Mouse (Mus musculus) E14TG2a.4 (cell line): ENCODE measurements around the gene Bcas3.

Experiments
- H3K27me3 ChIP-seq: 2 replicates; pipeline ENCODE4 v1.6.1; 2014; ENCODE audit warnings: low read length, control low read depth; ENCODE audit not compliant: insufficient read depth
- H3K36me3 ChIP-seq: 2 replicates; pipeline ENCODE4 v1.6.1; 2014; ENCODE audit warnings: low read length, control low read depth; ENCODE audit not compliant: insufficient read depth
- H3K4me1 ChIP-seq: replicated peaks from 2 replicates; pipeline ENCODE4 v1.6.1; 2014; ENCODE audit warnings: low read depth, low read length, control low read depth
- H3K4me3 ChIP-seq: replicated peaks from 2 replicates; pipeline ENCODE4 v1.5.1; 2014; ENCODE audit warnings: mild to moderate bottlenecking, low read length
- H3K9me3 ChIP-seq: 2 replicates; pipeline ENCODE4 v1.6.1; 2014; ENCODE audit warnings: low read length, control low read depth
- CTCF ChIP-seq: conservative IDR thresholded peaks from 2 replicates; pipeline ENCODE4 v1.5.1; 2014; ENCODE audit warnings: low read length
- NANOG ChIP-seq: IDR thresholded peaks from 2 replicates; pipeline ENCODE4 v1.6.1; 2014; ENCODE audit warnings: borderline replicate concordance, low read length, mixed read lengths
- POU5F1 ChIP-seq: IDR thresholded peaks from 2 replicates; pipeline ENCODE4 v1.6.1; 2014; ENCODE audit warnings: low read length, borderline replicate concordance

Gene Bcas3

GRCm38 (mm10) chr11:85359641-85360040, 6.7 kb downstream of the Bcas3 start:
- Histone ChIP-seq H3K4me3 (no peak overlapping the region), H3K9me3 (no peaks in the 10 kb centered on the region), H3K27me3 (no peaks in the 10 kb centered on the region), H3K4me1 (peaks cover 53% of the 10 kb centered on the region), H3K36me3 (peaks cover 90% of the 10 kb centered on the region)
- TF ChIP-seq NANOG = no peak
- no peak for TF ChIP-seq CTCF
- TF ChIP-seq POU5F1 = no peak

GRCm38 (mm10) chr11:85361621-85362020, 8.7 kb downstream of the Bcas3 start:
- Histone ChIP-seq H3K4me3 (no peak overlapping the region), H3K36me3 (peaks cover 92% of the 10 kb centered on the region), H3K9me3 (no peaks in the 10 kb centered on the region), H3K4me1 (peaks cover 47% of the 10 kb centered on the region), H3K27me3 (no peaks in the 10 kb centered on the region)
- no peak for TF ChIP-seq NANOG
- TF ChIP-seq CTCF = no peak
- no peak for TF ChIP-seq POU5F1

- H3K4me3 ChIP-seq = no peak overlapping the region
- H3K36me3 ChIP-seq = peaks cover 90% of the 10 kb centered on the region
- H3K27me3 ChIP-seq = no peaks in the 10 kb centered on the region
- TF ChIP-seq NANOG (no peak), POU5F1 (no peak), CTCF (no peak)
- H3K9me3 ChIP-seq = no peaks in the 10 kb centered on the region
- peaks cover 51% of the 10 kb centered on the region for H3K4me1 ChIP-seq
Measured at GRCm38 (mm10) chr11:85366168-85366567, 13.2 kb downstream of the Bcas3 start.

- Histone ChIP-seq H3K36me3 (peaks cover 92% of the 10 kb centered on the region), H3K27me3 (no peaks in the 10 kb centered on the region), H3K4me1 (peaks cover 34% of the 10 kb centered on the region), H3K4me3 (no peak overlapping the region), H3K9me3 (no peaks in the 10 kb centered on the region)
- TF ChIP-seq POU5F1 (no peak), NANOG (no peak), CTCF (no peak)
Measured at GRCm38 (mm10) chr11:85367823-85368222, 14.9 kb downstream of the Bcas3 start.

GRCm38 (mm10) chr11:85379091-85379490, 26.1 kb downstream of the Bcas3 start:
- H3K36me3 ChIP-seq = peaks cover 30% of the 10 kb centered on the region
- H3K4me3 ChIP-seq = no peak overlapping the region
- H3K27me3 ChIP-seq = no peaks in the 10 kb centered on the region
- H3K4me1 ChIP-seq = no peaks in the 10 kb centered on the region
- TF ChIP-seq NANOG (no peak), CTCF (no peak), POU5F1 (no peak)
- no peaks in the 10 kb centered on the region for H3K9me3 ChIP-seq

GRCm38 (mm10) chr11:85380046-85380445, 27.1 kb downstream of the Bcas3 start:
- H3K4me3 ChIP-seq = no peak overlapping the region
- H3K4me1 ChIP-seq = no peaks in the 10 kb centered on the region
- peaks cover 22% of the 10 kb centered on the region for H3K36me3 ChIP-seq
- no peak for TF ChIP-seq POU5F1
- no peaks in the 10 kb centered on the region for H3K9me3 ChIP-seq
- no peaks in the 10 kb centered on the region for H3K27me3 ChIP-seq

GRCm38 (mm10) chr11:85382055-85382454, 29.1 kb downstream of the Bcas3 start:
- Histone ChIP-seq H3K4me1 (no peaks in the 10 kb centered on the region), H3K27me3 (no peaks in the 10 kb centered on the region), H3K36me3 (peaks cover 12% of the 10 kb centered on the region; the same call in 1 of the 2 replicates), H3K9me3 (no peaks in the 10 kb centered on the region), H3K4me3 (no peak overlapping the region)
- TF ChIP-seq CTCF (peak; percentile 80), NANOG (no peak)

- Histone ChIP-seq H3K4me1 (no peaks in the 10 kb centered on the region), H3K4me3 (no peak overlapping the region), H3K27me3 (no peaks in the 10 kb centered on the region), H3K36me3 (peaks cover 3% of the 10 kb centered on the region; the same call in 1 of the 2 replicates), H3K9me3 (no peaks in the 10 kb centered on the region)
- TF ChIP-seq CTCF = no peak
- TF ChIP-seq POU5F1 = no peak
- no peak for TF ChIP-seq NANOG
Measured at GRCm38 (mm10) chr11:85383975-85384821, 31.2 kb downstream of the Bcas3 start.
